In genomic region chr3:32529303-32529898, GRCm38 (mm10) we compare ENCODE assay signal across 8 mouse cellular contexts. TPM values are rescaled to one million over a fixed set of nuclear protein-coding genes. Genes with fewer than 3 reads are reported as not detected.
A peak's percentile ranks its signal among the peaks of the same experiment; 100 is the strongest.
DNase-seq lines count a peak whose midpoint lies in the region; ATAC-seq lines count a peak whose summit lies in the region.

Mfn1 (plus strand) TSS chr3:32529465.

- H3K27ac ChIP-seq in hindbrain, embryonic 12.5 days = no peak within 1 kb of the TSS

- DNase-seq in NIH3T3 (ENCODE audit: low read depth) = peak; percentile 94
- DNase-seq in cerebellum, postnatal 10 days = peak; percentile 93 to 95
- peak; percentile 89 to 91 for DNase-seq in frontal cortex, postnatal 10 days (ENCODE audit: low spot score in 2 of 2)
- DNase-seq in layer of hippocampus, postnatal 14 days (ENCODE audit: low spot score in 2 of 2) = peak; percentile 85 to 95
- peak; percentile 93 for DNase-seq in lung, postnatal 14 days
- peak; percentile 79 for DNase-seq in retina, adult 2 months (ENCODE audit: low read depth, low spot score)
- DNase-seq in thymus, postnatal 36 days = peak; percentile 92 to 95

- no peaks in the 10 kb centered on the region for H3K27me3 ChIP-seq in hindbrain, embryonic 12.5 days

- peaks cover 5% of the 10 kb centered on the region; the same call in 1 of the 2 replicates for H3K4me1 ChIP-seq in hindbrain, embryonic 12.5 days

- peaks cover 25% of the 10 kb centered on the region for H3K36me3 ChIP-seq in hindbrain, embryonic 12.5 days

- H3K9ac ChIP-seq in hindbrain, embryonic 12.5 days = peak within 1 kb of the TSS; percentile 81

- peak; percentile 100 for ATAC-seq in hindbrain, embryonic 12.5 days (ENCODE audit: low FRiP score)

- under 1% methylated on average over 47 of the region's 47 CpGs for WGBS in hindbrain, embryonic 12.5 days

- 0 out of 2 replicates have a peak, but pooled peaks cover 3% of the 10 kb centered on the region for H3K9me3 ChIP-seq in hindbrain, embryonic 12.5 days (replicated peaks)

- H3K4me3 ChIP-seq in hindbrain, embryonic 12.5 days = peak within 1 kb of the TSS; percentile 75

- H3K4me2 ChIP-seq in hindbrain, embryonic 12.5 days (replicated peaks) = peak within 1 kb of the TSS; percentile 51

RNA-seq across cellular contexts. Expression of gene Mfn1, which starts in this region (rescaled TPM):
- 48.4 and 55.3 TPM in 2 replicates for polyA plus RNA-seq in hindbrain, embryonic 12.5 days (2016; fragmentation: Nextera tagmentation; extraction: Ambion mirVana)
- total RNA-seq in layer of hippocampus, postnatal 14 days (2021) = 100 to 1,000 TPM in 1 of 2 experiments, 10 to 100 TPM in 1; 96.4 to 130 TPM
